Mouse (Mus musculus) left cerebral cortex, adult 2 months (tissue): ENCODE measurements around the gene 1700021F05Rik. TPM values are rescaled to one million over a fixed set of nuclear protein-coding genes. Genes with fewer than 3 reads are reported as not detected.

Experiments used
- DNase-seq, 2 experiments: peaks; one replicate each; pipeline ENCODE4 v3.0.0; 2021 to 2022; ENCODE audit warnings: low spot score in 2 of 2, mixed read lengths in 1 of 2; ENCODE audit errors: extremely low spot score in 1 of 2
- H3K27ac ChIP-seq: fragments of 200-600 bp; 2 replicates; pipeline ENCODE4 v1.8.1; 2022
- H3K4me3 ChIP-seq: fragments of 200-600 bp; 2 replicates; pipeline ENCODE4 v1.8.1; 2022
- CTCF ChIP-seq: fragments of 200-600 bp; IDR thresholded peaks from 2 replicates; pipeline ENCODE4 v1.8.1; 2022; ENCODE audit warnings: antibody characterized with exemption, mild to moderate bottlenecking, moderate library complexity
- intact Hi-C: fragments of 180-260 bp; cut with DNase I; formaldehyde crosslinking; loops from one replicate; pipeline ENCODE4 v1.15.1; 2025
- long read RNA-seq, 2 experiments: library from polyadenylated mRNA; stranded (forward); transcript quantifications; one replicate each; pipeline ENCODE4 v2.0.0; 2021; ENCODE audit warnings: borderline mapping rate in 2 of 2
- total RNA-seq, 2 experiments: library from RNA; stranded (reverse); gene quantifications; 2 replicates each; pipeline ENCODE4 v1.2.3; 2021

Gene 1700021F05Rik
- 10 to 100 TPM; 43.4 to 50.4 TPM for total RNA-seq
- long read RNA-seq, experiment 1, transcript 1700021F05Rik-202 (4 exons, 860 nt): major isoform, 15 of 22 reads
- long read RNA-seq, experiment 1, partial matches to known transcripts: 4 of 22 reads
- long read RNA-seq, experiment 1, other reads (novel, unspliced or antisense): 3 of 22 reads
- long read RNA-seq, experiment 2, transcript 1700021F05Rik-202 (4 exons, 860 nt): major isoform, 14 of 18 reads
- long read RNA-seq, experiment 2, partial matches to known transcripts: 2 of 18 reads
- long read RNA-seq, experiment 2, other reads (novel, unspliced or antisense): 2 of 18 reads

DNA sequence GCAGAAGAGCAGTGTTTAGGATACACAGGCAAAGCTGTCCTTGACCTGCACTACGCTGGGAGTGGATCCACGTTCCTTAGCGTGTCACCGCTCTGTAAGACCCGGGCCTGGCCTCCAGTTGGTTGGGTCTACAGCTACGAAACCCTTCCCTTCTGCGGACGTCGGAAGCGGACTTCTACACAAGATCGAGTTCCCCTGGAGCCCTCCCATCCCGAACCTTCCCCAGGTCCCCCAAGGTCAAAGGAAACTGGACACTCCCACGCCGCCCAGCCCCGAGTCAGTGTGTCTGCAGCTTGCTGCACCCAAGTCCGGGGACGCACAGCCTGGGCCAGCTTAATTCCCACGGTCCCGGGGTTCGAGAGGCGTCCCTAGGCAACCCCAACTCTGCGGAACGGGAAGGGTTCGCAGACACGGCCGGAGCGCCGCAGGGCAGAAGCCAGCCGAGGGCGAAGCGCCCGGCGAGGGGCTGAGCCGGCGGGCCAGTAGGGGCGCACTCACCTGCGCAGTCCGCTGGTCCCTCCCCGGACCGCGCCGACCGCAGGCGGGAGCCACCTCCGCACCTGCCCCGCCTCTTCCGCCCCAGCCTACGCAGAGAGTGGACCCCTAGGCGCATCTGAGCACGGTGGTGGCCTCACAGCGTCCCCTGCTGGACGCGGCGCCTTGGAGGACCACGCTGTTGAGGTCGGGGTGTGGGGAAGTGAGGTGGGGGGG, at the start of gene 1700021F05Rik:
Gene 1700021F05Rik (minus strand): TSS at position 553 of the 711 bp plus-strand sequence.
- peak within 1 kb of the TSS; percentile 93 for H3K27ac ChIP-seq
- intact Hi-C loops: loop anchor here (2.0 kb wide), 1 partner anchor 62 kb away; the partner anchor contains the start of gene Bend3
- H3K4me3 ChIP-seq: peak within 1 kb of the TSS; percentile 78
- peak; percentile 79 for TF ChIP-seq CTCF
- peak; percentile 95 to 97 for DNase-seq

DNA sequence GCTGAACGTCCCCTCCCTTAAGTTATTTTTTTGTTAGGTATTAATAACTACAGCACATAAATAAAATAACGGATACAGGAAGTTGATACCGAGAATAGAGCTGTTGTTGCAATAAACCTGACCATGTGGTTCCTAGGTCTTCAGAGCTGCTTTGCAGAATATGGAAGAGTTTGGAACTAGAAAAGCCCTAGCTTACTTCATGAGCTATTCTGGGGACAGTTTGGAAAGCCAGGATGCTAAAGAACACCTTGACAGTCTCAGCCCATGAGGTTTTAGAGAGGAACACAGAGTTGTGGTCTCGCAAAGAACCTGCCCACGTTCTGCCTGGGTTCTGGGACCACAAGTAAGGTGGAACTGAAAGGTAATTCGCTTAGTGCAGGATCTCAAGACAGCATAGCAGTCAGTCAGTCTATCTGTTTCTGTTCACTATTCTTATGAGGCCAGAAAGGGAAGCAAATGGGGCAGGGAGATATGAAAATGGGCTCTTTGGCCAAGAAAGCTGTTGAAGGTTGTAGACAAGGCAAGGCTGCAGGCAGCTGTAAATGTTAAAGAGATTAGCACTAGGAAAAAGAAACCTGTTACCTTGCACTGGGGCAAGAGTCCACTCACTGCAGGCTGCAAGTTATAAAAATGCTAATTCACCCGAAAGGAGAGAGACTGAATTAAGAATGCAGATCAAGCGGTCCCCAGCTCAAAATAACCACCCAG, 47.8 kb upstream of the 1700021F05Rik start:
- Histone ChIP-seq H3K27ac (no peak overlapping the region), H3K4me3 (no peak overlapping the region)
- intact Hi-C loops: no loop called here
- TF ChIP-seq CTCF: no peak
- DNase-seq: no peak

DNA sequence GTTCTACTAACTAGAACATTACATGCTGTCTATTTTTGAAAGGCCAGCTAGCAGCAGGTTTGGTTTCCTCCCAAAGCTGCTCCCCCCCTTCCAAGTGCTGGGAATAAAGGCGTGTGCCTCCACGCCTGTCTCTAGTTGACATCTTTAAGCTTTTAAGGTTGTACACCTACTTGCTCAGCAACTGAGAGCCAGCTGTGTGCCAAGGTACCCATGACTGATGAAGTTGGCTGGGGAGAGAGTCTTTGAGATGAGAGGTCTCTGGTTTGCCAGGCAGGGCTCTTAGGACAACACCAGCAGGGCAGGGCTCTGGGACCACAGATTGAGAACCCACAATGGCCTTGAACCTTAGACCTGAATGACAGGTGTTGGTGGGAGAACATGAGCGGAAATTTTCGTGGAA, 43.7 kb upstream of the 1700021F05Rik start:
- intact Hi-C loops: no loop called here
- DNase-seq: no peak
- TF ChIP-seq CTCF: no peak
- no peak overlapping the region for H3K4me3 ChIP-seq
- H3K27ac ChIP-seq: no peak overlapping the region

DNA sequence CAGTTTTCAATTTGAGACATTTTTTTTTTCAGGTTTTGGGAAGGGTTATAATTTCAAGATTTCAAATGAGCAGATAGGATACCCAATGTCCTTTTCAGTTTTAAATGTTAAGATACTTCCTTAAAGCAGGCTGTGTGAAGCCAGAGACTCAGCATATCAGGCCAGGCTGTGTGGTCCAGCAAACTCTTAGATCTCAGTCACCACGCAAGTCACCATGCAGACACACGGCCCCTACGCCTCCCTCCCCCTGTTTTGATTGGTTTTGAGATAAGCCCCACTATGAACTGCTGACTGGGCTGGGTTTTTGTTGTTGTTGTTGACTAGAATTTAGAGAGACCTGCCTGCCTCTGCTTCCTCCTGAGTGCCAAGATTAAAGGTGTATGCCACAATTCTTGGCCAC, 40.5 kb upstream of the 1700021F05Rik start:
- TF ChIP-seq CTCF: no peak
- intact Hi-C loops: no loop called here
- no peak overlapping the region for H3K4me3 ChIP-seq
- no peak overlapping the region for H3K27ac ChIP-seq
- DNase-seq: no peak

DNA sequence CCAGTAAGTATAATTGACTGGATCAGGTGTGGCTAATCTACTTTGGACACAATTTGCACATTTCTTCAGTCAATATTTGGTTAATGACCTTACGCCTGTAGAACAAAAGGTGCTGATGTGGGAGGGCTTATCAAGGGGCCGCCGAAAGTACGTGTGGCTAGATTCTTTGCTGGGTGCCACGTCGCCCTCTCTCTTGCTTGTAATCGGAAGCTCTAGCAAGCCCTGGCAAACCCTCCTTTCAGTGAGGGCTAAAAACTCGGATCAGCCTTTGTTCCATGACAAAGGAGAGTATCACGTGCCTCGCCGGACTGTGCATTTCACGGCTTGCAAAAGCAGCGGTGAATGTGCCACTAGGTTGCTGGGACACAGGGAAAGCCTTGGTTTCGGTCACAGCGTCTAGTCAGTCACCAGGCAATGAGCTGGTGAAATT, 39.9 kb upstream of the 1700021F05Rik start:
- peak overlapping the region; percentile 14; the same call in 1 of the 2 replicates for H3K4me3 ChIP-seq
- intact Hi-C loops: no loop called here
- DNase-seq: peak in 1 of 2 experiments; percentile 9
- TF ChIP-seq CTCF: no peak
- H3K27ac ChIP-seq: no peak overlapping the region

DNA sequence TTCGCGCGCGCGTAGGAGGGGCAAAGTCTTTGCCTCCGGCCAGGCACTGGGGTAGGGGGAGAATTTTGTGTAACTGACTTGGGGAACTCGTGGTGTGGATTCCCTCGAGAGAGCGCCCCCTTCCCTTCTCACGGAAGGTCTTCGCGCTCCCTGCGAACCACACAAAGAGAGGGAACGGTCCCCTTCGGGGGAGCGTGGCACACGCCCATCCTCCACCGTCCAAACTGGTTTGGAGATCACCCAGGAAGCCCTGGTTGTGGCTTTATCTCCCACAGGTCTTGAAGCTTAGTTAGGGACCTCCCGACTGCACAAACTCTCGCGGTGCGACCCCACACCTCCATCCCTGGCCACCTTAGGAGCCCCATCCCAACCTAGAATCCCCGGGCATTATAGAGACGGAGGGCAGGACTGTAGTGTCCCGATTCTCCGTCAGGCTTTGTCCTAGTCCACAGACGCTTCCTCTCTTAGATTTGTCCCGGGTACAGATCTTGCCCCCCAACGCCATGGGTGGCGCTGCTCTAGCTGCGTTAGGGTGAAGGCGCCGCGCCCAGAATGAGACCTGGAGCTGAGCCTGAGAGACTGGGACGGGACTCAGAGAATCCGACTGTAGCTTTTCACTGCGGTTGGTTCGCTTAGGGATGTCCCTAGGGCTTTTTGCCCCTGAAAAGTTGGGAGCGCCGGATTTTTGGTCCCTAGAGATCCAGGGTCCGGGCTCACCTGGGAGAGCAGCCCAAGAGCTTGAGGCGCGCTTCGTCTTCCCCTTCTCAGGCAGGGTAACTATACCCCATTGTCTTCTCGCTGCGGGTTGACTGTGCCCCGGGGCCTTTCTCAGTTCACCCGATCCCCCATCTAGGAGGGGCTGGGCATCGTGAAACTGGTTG, 38.8 kb upstream of the 1700021F05Rik start:
- TF ChIP-seq CTCF: no peak
- Histone ChIP-seq H3K4me3 (peak overlapping the region; percentile 47), H3K27ac (no peak overlapping the region)
- intact Hi-C loops: loop anchor here (5.0 to 10.0 kb wide), 3 partner anchors 88 to 485 kb away; no protein-coding TSS in a partner anchor
- peak in 1 of 2 experiments; percentile 13 for DNase-seq

DNA sequence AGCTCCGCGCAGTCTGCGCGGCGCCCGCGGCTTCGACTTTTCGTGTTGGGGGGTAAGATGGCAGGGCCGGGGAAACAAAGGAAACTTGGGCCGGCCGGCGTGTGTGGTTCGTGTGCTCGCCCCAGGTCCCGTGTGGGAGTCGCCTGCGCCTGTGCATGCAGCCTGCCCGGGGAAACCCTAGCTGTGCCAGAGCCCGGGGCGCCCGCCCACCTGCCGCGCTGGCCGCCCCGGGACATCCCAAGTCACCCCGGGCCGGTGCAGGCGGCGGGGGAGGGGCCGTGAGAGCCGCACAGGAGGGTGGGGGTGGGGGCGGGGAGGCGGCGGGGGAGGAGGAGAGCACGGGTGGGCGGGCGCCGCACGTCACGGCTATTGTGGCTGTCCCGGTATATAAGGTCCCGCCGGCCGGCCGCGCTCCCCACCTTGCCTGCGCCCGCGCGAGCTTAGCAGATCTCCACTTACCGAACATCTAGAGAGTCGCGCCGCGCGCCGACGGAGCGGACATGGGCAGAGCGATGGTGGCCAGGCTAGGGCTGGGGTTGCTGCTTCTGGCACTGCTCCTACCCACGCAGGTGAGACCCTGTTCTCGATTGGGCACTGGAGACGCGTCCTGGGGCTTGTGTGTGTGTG, 38.1 kb upstream of the 1700021F05Rik start:
- Histone ChIP-seq H3K27ac (no peak overlapping the region), H3K4me3 (peak overlapping the region; percentile 47)
- DNase-seq: peak in 1 of 2 experiments; percentile 19
- no peak for TF ChIP-seq CTCF
- intact Hi-C loops: loop anchor here (5.0 to 10.0 kb wide), 3 partner anchors 88 to 486 kb away; no protein-coding TSS in a partner anchor

DNA sequence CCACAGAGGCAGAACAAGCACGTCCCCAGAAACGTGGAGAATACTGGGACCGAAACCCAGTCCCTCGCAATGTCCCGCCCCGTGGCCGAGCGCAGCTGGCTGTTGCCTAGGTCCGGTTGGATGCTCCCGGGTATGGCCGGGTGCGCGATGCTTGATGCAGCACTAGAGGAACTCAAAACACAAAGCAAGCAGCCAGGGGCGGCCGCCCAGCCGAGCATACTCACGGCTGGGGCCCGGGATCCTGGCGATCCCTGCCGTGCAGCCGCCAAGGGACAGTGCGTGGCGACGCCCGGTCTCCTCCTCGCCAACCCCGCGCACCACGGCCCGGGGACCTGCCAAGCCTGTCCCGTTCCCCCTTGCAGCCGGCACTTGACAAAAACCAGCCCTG, 37.6 kb upstream of the 1700021F05Rik start:
- DNase-seq: peak; percentile 11 to 26
- H3K27ac ChIP-seq: no peak overlapping the region
- intact Hi-C loops: loop anchor here (5.0 to 10.0 kb wide), 3 partner anchors 89 to 486 kb away; no protein-coding TSS in a partner anchor

DNA sequence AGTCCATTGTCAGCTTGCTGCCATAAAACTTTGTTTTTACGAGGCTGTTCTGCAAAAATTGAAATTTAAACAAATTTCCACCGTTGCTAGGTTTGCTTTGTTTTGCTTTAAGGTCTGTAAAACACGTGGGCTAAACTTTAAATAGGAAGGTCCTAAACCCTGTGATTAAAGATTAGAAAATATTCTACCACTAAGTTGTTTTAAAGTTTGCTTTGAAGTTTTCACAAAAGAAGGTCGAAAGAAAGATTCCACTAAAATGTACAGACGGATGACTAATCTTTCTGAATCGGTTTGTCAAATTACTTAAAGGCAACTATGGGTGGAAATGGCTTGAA, 37.2 kb upstream of the 1700021F05Rik start, which contains the start of gene Cd24a:
Gene Cd24a (plus strand): TSS at position 288 of the 335 bp plus-strand sequence.
- Histone ChIP-seq H3K4me3 (peak within 1 kb of the TSS; percentile 47), H3K27ac (no peak within 1 kb of the TSS)
- intact Hi-C loops: loop anchor here (5.0 to 10.0 kb wide), 3 partner anchors 89 to 487 kb away; no protein-coding TSS in a partner anchor
- no peak for TF ChIP-seq CTCF
- DNase-seq: no peak

More for the DNA sequence above, 37.6 kb upstream of the 1700021F05Rik start:
- H3K4me3 ChIP-seq: peak overlapping the region; percentile 47
- TF ChIP-seq CTCF: no peak

DNA sequence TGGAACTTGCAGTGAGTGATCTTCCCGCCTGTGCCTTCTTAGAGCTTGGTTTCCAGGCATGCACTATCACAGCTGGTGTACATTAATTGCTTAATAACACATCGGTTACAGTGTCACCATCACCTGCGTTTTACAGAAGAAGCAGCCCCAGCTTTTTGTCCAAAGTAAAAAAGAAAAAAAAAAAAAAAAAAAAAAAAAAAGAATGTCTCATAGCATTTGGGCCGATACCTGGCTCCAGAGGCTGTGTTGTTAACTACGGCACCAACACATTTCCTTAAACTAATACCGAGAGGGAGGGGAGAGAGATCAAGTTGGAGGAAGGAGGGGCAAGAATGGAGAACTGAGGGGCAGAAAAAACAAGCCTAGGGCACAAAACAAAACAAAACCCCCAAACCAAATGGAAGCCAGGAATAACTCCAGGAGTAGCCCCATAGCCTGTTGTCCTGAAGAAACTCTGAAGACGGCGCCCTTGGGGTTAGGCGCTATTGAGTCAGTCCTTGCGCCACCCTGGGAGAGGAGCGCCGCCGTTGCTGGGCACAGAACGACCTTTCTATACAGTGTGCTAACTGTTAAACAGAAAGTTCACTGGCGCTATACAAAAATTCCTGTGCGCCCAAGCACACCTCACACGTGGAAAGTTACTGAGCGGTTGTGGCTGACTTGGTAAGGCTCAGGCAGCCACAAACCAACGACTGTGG, 36.7 kb upstream of the 1700021F05Rik start:
- TF ChIP-seq CTCF: no peak
- intact Hi-C loops: loop anchor here (5.0 to 10.0 kb wide), 3 partner anchors 90 to 487 kb away; no protein-coding TSS in a partner anchor
- DNase-seq: no peak
- H3K27ac ChIP-seq: no peak overlapping the region
- no peak overlapping the region for H3K4me3 ChIP-seq
